Mouse (Mus musculus) thymus, postnatal 10 days (tissue): ENCODE measurements around the gene Sardh.

Experiments
- DNase-seq, 2 experiments: peaks; one replicate each; pipeline ENCODE4 v3.0.0; 2021; ENCODE audit warnings: low spot score in 2 of 2

Gene Sardh

DNA sequence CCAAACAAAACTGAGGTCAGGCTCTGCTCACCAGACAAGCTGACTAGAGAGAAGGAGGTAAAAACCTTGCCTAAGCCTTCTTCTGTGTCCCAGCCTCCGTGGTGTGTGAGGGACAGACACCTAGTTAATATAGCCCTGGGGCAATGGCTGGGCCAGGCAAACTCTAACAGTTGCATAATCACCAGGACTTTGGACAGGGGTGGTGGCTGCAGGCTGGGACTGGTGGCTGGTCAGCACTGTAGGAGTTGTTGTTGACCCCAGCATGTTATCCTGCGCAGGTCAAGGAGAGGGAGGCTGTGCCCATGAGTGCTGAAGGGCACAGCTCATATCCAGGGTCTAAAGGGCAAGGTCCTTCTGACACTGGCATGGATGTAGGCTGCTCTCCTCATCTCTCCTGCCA, at the start of gene Sardh:
TSS of gene Sardh (minus strand) at position 127 of the 400 bp plus-strand sequence.
- no peak for DNase-seq

DNA sequence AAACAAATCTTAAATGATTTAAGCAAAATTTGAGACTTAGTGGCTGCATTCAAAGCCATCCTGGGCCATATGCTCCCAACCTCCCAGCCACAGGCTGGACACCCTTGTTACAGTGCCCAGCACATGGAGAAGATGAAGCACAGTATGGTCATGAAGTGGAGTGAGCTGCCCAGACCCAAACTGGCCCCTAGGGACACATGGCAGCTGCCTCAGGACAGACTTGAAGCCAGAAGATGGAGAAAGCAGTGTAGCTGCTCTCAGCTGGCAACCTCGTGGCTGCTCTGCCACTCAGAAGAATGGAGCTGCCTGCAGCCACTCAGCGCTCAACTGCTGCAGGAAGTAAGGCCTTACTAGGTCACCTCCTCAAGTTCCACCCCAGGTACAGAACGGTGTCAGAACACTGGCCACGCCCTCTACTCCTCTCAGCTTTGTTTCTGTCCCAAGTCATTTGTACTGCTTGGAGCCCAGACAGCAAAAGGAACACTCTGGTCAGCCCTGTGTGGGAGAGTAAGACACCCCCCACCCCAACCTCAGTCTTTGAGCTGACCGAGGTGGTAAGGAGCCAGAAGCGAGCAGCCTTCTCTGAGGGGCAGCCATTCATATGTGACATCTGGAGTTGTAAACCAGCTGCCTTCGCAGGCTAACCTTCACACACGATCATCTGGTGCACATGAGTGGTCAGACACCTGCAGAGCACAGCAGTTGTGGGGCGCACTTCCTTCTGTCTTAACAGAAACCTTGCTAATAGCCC, 48.7 kb upstream of the Sardh start:
- DNase-seq = peak; percentile 64 to 68

DNA sequence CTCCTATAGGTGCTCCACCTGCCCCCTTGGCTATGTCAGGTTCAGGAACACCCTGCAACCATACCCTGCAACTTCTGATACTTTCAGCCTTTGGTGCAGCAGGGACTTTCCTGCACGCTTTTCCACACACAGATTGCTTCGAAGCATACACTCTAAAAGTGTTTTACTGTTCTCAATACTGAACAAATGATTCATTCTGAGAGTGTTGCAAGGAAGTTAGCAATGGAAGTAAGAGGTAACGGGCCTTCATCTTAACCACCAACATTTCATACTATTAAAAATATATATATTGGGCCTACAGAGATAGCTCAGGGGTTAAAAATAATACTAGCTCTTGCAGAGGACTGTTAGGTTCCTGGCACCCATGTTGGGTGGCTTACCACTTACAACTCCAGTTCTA, 46.6 kb upstream of the Sardh start:
- DNase-seq = no peak

DNA sequence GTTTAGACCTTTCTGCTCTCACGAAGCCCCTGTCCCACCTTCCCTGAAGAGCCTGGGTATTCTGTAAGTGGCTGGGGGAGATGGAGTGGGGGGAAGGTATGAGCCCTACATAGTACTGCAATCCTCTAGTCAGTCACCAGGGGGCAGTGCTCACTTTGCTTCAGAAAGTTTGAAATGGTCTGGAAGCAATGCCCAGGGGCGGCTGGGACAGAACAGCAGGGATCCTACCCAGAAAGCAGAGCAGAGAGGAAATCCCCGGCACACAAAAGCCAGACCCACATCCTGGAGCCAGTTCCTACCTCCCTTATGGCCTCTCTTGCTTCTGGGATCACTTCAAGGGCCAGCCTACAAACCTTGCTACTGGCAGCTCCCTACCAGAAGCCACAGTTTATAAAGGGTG, 40.9 kb upstream of the Sardh start:
- peak; percentile 56 to 85 for DNase-seq

DNA sequence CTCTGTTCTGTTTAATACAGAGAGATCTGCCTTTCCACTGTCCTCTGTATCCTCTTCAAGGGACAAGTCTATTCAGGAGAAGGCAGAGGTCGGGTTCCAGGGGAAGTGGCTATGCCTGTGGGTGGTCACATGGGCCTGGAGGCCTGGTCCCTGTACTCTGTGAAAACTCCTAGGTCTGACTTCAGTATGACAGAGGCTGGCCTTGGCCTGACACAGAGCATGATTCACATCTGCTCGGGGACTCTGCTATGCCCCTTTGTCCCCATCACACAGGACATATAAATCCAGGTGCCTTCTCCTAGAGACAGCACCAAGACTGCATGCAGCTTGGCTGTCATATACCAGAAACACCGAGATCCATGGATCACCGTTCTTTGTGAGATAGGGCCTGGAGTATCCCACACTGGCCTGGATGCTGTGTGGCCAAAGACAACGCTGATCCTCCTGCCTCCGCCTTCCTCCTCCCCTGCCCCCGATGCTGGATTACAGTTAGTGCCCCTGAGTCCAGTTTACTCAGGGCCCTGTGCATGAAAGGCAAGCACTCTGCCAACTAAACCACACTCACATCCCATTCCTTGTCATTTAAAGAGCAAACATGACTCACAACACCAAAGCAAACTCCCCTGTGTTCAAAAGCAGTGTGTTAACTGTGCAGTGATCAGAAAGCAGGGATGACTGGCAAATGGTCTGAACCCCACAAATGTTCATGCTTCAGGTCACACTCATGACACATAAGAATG, 39.0 kb upstream of the Sardh start:
- no peak for DNase-seq

DNA sequence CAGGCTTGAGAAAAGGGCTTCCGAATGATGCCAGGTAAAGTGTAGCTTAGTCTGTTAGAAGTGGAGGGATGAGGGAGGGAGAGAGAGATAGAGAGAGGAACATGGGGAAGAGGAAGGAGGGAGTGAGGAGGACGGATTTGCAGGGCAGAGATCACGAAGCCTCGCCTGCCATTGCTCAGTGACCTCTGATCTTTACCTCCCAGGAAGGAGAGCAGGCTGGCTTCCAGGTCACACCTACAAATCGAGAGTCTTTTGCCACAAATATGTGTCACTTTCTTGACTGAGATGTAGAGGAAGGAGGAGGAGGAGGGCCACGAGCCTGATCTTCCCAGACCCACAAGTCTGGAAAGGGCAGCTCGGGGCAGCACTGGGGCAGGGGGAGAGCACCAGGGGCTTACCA, 36.3 kb upstream of the Sardh start:
- no peak for DNase-seq

DNA sequence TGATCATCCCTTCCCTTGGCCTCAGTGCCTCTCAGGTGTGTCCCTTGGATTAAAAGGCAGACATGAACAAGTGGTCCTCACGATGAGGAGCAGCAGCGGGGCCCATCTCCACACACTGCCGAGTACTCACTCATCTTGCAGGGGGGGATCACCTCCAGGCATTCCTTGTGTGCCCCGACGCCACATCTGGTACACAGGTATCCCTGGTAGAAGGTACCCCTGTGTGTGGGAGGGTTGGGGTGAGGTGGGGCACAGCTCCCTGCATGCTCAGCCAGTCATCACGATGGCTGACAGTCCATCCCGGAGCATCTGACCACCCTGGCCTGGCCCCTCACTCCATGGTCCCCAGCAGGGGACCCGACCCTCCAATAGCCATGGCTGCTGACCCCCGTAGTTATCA, 33.6 kb upstream of the Sardh start:
- no peak for DNase-seq

DNA sequence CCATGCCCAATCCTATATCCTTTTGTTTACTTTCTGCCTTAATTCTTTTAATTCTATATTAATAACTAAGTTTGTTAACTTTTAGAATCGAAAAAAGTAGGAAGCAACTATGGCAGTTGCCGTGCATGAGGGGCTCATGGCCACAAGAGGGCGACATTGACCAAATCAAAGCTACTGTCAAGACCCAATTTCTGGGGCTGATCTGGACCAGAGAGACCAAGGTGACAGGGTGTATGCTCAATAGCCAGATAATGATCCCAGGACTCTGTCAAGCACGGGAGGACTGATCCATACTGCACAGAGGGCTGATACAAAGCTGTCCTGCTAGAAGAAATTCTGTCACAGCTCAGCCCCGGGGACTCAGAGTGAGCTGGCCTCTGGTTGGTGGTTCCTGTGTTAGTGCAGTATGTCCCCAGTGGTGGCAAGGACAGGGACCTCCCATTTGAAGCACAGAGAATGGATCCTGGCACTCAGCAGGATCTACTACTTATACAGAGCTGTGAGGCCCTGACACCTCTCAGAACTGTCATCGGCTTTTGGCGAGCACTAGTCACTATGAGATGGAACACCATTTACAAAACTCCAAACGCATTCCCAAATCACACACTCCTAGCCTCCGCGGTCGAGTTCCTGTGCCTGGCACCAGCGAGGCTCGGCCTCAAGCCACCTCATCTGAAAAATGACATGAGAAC, 32.9 kb upstream of the Sardh start:
- peak; percentile 42 to 78 for DNase-seq

DNA sequence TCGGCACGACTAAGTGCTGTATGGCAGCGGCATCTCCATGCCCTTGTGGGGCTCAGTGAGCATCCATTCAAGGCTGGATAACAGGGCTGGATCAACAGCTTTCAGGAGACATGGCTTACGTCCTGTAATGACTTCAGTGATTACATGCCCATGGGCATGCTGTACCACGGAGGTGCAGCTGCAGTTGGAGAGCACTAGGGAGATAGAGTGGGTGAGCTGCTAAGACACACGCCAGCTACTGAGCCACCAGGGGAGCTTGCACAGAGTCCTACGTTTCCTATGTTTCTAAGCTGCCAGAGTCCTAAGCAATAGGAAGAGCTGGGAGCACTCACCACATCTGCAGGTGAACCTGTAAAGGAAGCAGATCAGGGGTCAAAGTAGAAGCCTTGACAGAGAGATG, 30.7 kb upstream of the Sardh start:
- DNase-seq = no peak

DNA sequence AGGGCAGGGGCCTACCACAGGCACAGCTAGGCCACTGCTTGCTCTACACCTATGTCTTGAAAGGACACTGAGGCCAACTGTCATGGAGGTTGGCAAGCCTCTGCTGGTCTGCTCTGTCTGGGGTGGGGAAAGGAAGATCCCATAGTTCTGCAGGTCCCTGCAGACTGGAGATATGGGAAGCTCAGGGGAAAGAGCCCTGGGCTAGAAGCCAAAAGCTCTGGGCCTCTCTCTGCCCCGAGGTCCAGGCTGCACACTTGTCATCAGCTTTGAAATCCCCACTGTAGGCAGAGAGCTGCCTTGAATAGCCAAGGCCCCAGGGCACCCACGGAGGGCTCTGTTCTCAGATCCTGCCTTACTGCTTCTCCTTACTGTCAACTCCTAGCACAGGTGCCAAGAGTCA, 20.2 kb upstream of the Sardh start:
- no peak for DNase-seq

DNA sequence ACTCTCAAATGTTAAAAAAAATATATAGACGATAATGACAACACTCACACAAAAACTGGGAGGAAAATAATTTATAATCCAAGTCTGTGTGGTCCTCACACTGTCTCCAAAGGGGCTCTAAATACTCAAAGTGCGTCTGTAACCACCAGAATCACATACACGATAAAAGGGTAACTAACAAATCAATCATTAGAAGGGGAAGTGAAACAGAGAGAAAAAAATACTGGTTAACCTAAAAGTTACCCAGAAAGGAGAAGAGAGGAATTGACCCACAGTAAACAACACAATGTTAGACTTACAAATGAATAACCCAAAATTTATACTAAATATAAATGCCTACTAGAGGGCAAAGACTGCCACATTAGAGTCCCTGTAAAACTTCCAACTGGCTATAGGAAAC, 17.7 kb upstream of the Sardh start:
- DNase-seq = no peak

DNA sequence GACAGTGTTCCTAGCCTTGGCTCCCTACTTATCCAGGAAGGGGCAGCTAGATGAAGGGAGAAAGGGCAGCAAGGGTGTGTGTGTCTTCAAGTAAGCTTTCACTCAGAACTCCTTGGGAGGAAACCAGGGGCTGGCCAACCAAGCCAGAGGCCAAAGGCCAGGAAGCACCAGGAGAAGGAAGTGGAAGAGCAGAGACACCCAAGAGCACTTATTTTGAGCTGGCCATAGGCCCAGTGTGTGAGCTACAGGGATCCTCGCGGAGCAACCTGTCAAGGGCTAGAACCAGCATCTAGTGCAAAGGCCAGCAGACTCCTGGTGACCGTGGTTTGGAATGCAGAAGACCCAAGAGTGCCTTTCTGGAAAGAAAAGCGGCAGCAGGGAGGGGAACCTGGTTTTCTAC, 14.8 kb upstream of the Sardh start:
- DNase-seq = no peak

DNA sequence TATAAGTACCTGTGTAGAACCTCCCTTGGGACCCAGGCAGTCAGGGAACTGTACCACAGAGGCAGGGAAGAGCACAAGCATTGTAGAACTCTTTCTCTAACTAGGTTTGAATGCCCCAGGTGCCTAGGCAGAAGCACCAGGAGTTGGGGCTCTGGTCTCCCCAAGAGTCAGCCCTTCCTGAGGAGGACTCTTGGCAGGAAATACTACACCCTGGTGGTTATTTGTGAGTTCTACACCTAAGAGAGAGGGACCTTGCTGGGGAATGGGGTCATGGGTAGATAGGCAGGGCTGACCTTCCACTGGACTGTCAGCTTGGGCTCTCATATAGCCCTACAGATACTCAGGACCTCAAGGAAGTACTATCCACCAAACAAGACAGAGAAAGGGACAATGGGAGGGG, 3.3 kb upstream of the Sardh start:
- no peak for DNase-seq

DNA sequence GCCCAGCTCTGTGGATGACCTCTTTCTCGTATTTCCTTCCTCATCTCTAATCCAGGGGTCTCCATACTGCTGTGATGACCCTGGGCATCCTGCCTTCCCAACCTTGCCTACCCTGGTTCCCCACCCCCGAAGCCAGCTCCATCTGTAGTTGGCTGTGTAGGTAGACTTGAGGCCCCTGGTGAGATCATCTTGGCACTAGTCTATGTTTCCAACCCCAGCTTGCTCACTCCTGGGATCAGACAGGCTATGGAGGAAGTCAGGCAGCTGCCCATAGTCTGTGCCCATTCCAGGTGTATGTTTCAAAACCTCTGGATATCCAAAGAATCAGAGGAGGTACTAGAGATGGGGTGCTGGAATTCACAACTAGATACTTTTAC, 662 bp downstream of the Sardh start:
- DNase-seq = no peak

DNA sequence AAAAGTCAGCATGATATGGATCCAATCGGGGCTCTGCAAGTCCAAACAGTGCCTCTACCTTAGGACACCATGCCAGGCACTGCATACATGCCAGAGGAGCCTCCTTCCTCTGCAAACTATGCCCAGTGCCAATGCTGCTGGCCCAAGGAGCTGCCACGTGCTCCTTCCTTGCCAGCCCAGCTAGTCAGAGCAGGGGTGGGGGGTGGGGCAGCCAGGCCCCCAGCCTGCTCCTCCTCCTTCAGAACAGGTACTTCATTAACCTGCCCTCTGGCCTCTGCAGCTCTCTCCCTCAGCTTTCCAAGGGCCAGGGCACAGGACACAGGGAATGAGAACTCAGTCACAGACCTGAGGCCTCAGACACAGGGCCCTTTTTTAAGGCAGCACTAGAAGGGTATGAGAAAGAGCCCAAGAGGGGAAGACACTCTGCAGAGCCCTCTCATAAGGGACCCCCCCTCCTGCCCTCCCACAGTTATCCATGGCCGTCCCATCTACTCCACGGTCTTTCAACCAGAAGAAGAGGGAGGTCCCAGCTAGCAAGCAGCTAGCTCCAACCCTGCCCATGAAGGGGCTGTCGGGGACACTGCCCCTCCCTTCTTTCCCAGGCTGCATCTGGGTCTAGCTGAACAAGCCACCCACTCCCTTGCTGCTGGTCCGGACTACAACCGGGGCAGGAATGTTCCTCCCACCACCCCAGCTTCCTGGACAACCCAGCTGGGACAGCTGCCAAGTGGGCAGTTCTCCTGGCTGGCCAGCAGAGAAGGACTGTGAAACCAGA, 1.2 kb downstream of the Sardh start:
- no peak for DNase-seq

DNA sequence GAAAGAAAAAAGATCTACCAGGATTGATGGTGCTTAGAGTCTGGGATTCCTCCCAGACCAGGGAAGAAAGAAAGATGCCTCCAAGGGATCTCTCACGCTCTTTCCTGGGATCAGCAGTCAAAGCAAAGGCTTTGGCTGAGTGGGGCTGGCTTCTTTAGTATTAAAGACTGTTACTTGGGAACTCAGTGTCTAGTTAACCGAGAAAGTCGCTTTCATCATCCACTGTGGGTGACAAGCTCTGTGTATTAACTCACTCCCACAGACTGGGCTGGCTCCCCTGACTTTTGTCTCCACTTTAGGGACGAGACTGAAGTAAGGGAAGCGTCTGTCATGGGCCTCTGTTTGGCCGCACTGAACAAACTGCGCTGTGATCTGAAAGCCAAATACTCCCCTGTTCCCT, 2.2 kb downstream of the Sardh start:
- no peak for DNase-seq

DNA sequence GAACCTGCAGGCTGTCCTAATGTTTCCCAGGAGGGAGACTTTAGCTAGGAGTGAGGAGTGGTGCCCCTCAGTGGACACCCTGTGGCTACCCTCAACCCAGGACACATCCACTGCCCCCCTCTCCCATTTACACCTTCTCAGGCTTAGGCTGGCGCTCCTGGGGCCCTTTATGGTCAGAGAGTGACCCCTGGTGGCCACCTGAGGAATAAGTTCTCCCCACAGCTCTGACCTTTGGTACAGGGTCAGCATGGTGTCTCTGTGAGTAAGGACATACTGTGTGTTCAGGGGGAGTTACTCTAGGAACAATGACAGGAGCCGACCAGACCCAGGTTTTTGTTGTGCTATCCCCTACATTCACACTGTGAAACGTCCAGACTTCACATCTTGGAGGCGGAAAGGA, 10.8 kb downstream of the Sardh start:
- DNase-seq = peak; percentile 38 to 78

DNA sequence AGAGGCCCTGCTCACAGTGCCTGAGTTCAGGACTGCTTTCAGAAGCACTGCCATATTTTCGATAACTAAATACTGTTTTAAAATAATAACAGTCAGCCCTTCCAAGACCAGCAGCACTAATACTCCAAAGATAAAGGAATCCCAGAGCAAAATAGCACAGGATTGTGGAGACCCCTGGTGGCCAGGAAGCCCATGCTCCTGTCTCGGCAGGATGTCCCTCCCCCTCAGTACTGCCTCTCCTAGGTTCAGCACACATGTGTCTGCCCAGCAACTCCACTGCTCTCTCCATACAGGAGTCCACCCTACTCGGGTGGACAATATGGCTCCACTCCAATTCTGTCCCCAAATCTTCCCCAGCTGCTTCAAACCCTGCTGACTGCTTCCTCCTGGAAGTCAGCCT, 12.4 kb downstream of the Sardh start:
- DNase-seq = peak; percentile 40 to 80

DNA sequence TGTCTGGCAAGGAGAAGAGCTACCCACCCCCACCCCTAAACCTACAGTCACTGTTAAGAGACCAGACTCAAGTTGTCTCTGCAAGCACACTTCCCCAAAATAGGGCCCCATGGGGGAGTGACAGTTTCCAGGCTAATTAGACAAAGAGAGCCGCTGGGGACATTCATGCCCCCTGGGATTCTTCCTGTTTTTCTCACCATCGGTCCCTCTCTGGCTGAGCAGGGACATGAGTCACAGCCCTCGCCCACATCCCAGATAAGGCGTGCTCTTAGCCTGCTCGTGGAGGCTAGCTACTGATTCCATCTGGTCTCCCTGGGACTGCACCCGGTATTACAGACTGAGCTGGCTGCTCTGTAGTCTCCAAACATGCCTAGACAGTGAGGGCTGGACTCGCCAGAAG, 15.8 kb downstream of the Sardh start:
- no peak for DNase-seq

DNA sequence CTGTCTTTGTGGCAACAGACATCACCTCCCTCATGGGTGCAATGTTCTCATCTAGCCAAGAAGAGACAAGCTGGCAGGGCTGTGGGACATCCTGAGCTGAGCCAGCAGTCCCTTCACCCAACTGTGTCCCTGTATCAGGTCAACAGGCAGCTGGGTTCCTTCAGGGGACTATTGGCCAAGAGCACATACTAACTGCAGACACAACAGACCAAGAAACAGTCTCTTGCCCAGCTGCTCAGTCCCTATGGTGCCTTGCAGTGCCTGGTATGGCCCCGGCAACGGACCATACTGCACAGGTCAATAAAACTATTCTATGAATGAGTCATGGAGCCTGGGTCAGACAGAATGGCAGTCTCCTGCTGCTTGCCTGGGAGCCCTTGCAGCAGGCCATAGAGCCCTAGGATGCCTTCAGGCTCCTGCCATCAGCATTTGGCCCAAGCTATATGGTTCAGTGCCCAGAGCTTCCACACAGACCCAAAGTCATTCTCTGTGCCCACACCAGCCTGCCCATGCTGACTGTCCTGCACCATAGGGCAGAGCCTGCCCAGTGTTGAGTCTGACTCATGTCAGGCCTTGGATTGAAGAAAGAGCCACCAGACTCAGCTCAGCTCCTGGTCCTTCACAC, 18.5 kb downstream of the Sardh start:
- DNase-seq = no peak

DNA sequence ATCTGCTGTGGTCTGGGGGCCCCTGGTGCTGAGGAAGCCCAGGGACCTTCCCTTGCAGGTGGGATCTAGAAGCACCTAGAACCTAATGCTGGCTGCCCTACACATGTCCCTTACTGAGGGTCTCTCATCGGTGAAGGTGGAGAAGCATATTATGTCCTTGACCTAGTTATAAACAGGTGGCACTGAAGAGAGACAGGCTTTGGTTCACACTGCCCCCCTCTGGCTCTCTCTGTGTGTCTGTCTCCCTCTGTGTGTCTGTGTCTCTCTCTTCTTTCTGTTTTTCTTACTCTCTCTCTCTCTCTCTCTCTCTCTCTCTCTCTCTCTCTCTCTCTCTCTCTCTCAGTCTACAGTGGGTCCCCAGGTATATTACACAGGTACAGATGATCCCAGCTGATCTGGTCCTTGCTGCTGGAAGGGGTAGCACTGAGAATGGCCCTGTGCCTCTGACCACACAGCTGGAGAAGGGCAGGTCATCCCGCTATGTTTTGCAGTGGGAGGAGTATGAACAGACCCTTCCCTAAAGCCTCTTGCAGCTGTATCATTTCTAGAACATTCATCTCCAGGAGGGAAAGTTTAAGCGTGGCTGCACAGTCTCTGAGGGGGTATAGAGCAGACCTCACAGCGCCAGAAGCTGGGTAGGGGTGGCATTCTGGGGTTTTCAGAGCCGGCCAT, 19.2 kb downstream of the Sardh start:
- DNase-seq = peak; percentile 28 to 55
